Mouse (Mus musculus): ENCODE measurements around the gene Acat2.
A peak's percentile ranks its signal among the peaks of the same experiment; 100 is the strongest.
"Not testable (repeated sequence)": the region's sequence is repeated elsewhere in the genome, so short reads cannot be mapped to it uniquely, and the experiment has no call there.

Gene Acat2

GRCm38 (mm10) chr17:12960331-12960873 lies at the start of gene Acat2:
Gene Acat2, minus strand, starts transcription at chr17:12960747.
- peak; percentile 88 for DNase-seq (ENCODE audit: low read depth, low spot score)

- no peak for DNase-seq (ENCODE audit: low read depth, low spot score)
Measured at GRCm38 (mm10) chr17:13009887-13010286, 49.3 kb upstream of the Acat2 start.

- no peak for DNase-seq (ENCODE audit: low read depth, low spot score)
Measured at GRCm38 (mm10) chr17:13008528-13008927, 48.0 kb upstream of the Acat2 start.

- peak; percentile 93 for DNase-seq (ENCODE audit: low read depth, low spot score)
Measured at GRCm38 (mm10) chr17:13007730-13008425, 47.3 kb upstream of the Acat2 start.

- no peak for DNase-seq (ENCODE audit: low read depth, low spot score)
Measured at GRCm38 (mm10) chr17:13006984-13007383, 46.4 kb upstream of the Acat2 start.

GRCm38 (mm10) chr17:13006546-13006945 lies 46.0 kb upstream of the Acat2 start, which contains the start of gene Sod2:
Gene Sod2, plus strand, starts transcription at chr17:13006846.
- DNase-seq (ENCODE audit: low read depth, low spot score) = not testable (repeated sequence)

- DNase-seq (ENCODE audit: low read depth, low spot score) = not testable (repeated sequence)
Measured at GRCm38 (mm10) chr17:13004436-13004835, 43.9 kb upstream of the Acat2 start.

GRCm38 (mm10) chr17:13002243-13002642 lies 41.7 kb upstream of the Acat2 start:
- not testable (repeated sequence) for DNase-seq (ENCODE audit: low read depth, low spot score)

GRCm38 (mm10) chr17:12999069-12999468 lies 38.5 kb upstream of the Acat2 start:
- DNase-seq (ENCODE audit: low read depth, low spot score) = no peak

- no peak for DNase-seq (ENCODE audit: low read depth, low spot score)
Measured at GRCm38 (mm10) chr17:12997890-12998289, 37.3 kb upstream of the Acat2 start.

- no peak for DNase-seq (ENCODE audit: low read depth, low spot score)
Measured at GRCm38 (mm10) chr17:12996345-12996744, 35.8 kb upstream of the Acat2 start.

- no peak for DNase-seq (ENCODE audit: low read depth, low spot score)
Measured at GRCm38 (mm10) chr17:12994069-12994468, 33.5 kb upstream of the Acat2 start, which contains the start of gene Wtap. Gene Wtap, minus strand, starts transcription at chr17:12994169.

- DNase-seq (ENCODE audit: low read depth, low spot score) = peak; percentile 83
Measured at GRCm38 (mm10) chr17:12992470-12992991, 32.0 kb upstream of the Acat2 start.

- DNase-seq (ENCODE audit: low read depth, low spot score) = peak; percentile 77
Measured at GRCm38 (mm10) chr17:12991635-12992358, 31.2 kb upstream of the Acat2 start.

- DNase-seq (ENCODE audit: low read depth, low spot score) = no peak
Measured at GRCm38 (mm10) chr17:12991194-12991634, 30.7 kb upstream of the Acat2 start.

GRCm38 (mm10) chr17:12990567-12991145 lies 30.1 kb upstream of the Acat2 start:
- DNase-seq (ENCODE audit: low read depth, low spot score) = no peak

- DNase-seq (ENCODE audit: low read depth, low spot score) = not testable (repeated sequence)
Measured at GRCm38 (mm10) chr17:12988096-12988495, 27.5 kb upstream of the Acat2 start.

GRCm38 (mm10) chr17:12983988-12984387 lies 23.4 kb upstream of the Acat2 start:
- no peak for DNase-seq (ENCODE audit: low read depth, low spot score)

- DNase-seq (ENCODE audit: low read depth, low spot score) = no peak
Measured at GRCm38 (mm10) chr17:12978546-12978945, 18.0 kb upstream of the Acat2 start.

GRCm38 (mm10) chr17:12973851-12974250 lies 13.3 kb upstream of the Acat2 start:
- DNase-seq (ENCODE audit: low read depth, low spot score) = no peak

- DNase-seq (ENCODE audit: low read depth, low spot score) = no peak
Measured at GRCm38 (mm10) chr17:12967173-12967572, 6.6 kb upstream of the Acat2 start.

- no peak for DNase-seq (ENCODE audit: low read depth, low spot score)
Measured at GRCm38 (mm10) chr17:12963476-12963875, 2.9 kb upstream of the Acat2 start.
